Mouse (Mus musculus) midbrain, embryonic 15.5 days (tissue): ENCODE results near the gene Cep57l1. TPM values are rescaled to one million over a fixed set of nuclear protein-coding genes. Genes with fewer than 3 reads are reported as not detected.

Experiments used
- ATAC-seq: fragments of 200-750 bp; cut with Nextera tagmentation; replicated peaks from 2 replicates; pipeline ENCODE4 v1.8.0; 2017; ENCODE audit warnings: moderate TSS enrichment
- H3K27ac ChIP-seq: fragments of 300-500 bp; sonication (generic); 2 replicates; pipeline ENCODE4 v1.5.1; 2015; ENCODE audit warnings: mild to moderate bottlenecking, inconsistent platforms
- H3K27me3 ChIP-seq: fragments of 300-500 bp; sonication (generic); replicated peaks from 2 replicates; pipeline ENCODE4 v1.6.1; 2015; ENCODE audit warnings: inconsistent platforms
- H3K36me3 ChIP-seq: fragments of 300-500 bp; sonication (generic); replicated peaks from 2 replicates; pipeline ENCODE4 v1.6.1; 2015; ENCODE audit warnings: inconsistent platforms
- H3K4me1 ChIP-seq: fragments of 300-500 bp; sonication (generic); 2 replicates; pipeline ENCODE4 v1.6.1; 2015; ENCODE audit warnings: inconsistent platforms
- H3K4me2 ChIP-seq: fragments of 300-500 bp; sonication (generic); 2 replicates; pipeline ENCODE4 v1.6.1; 2015; ENCODE audit warnings: inconsistent platforms, mild to moderate bottlenecking, moderate library complexity
- H3K4me3 ChIP-seq: fragments of 300-500 bp; sonication (generic); 2 replicates; pipeline ENCODE4 v1.5.1; 2015; ENCODE audit warnings: mild to moderate bottlenecking, inconsistent platforms
- H3K9ac ChIP-seq: fragments of 300-500 bp; sonication (generic); 2 replicates; pipeline ENCODE4 v1.6.1; 2015; ENCODE audit warnings: mild to moderate bottlenecking, inconsistent platforms
- H3K9me3 ChIP-seq: fragments of 300-500 bp; sonication (generic); 2 replicates; pipeline ENCODE4 v1.6.1; 2016; ENCODE audit warnings: inconsistent platforms
- WGBS: fragments of 180-500 bp; shearing (Covaris S2); methylation state at CpG from one replicate; pipeline ENCODE4 v1.1.7; 2015; ENCODE audit warnings: mixed read lengths; 5-methylcytosine and 5-hydroxymethylcytosine counted together
- microRNA-seq: library from miRNA; unstranded; fragments of <30 nt; microRNA quantifications from one replicate; pipeline ENCODE4, GENCODE M21; 2016
- polyA plus RNA-seq: library from polyadenylated mRNA; unstranded; fragments of >200 nt; fragmentation: Nextera tagmentation; extraction: Ambion mirVana; gene quantifications from 2 replicates; pipeline ENCODE4 v1.2.1, GENCODE M21; 2015

The Cep57l1 gene
- polyA plus RNA-seq, 1 experiment from 2014 or later, result 15.8 TPM

GRCm38 (mm10) chr10:41682546-41683393, 126.9 kb downstream of the Cep57l1 start:
- no peak overlapping the region for H3K4me3 ChIP-seq
- peaks cover 12% of the 10 kb centered on the region for H3K4me1 ChIP-seq
- H3K4me2 ChIP-seq, result no peak overlapping the region
- peaks cover 9% of the 10 kb centered on the region; the same call in 1 of the 2 replicates for H3K27me3 ChIP-seq
- peak; percentile 48 for ATAC-seq
- no peak overlapping the region for H3K27ac ChIP-seq
- H3K9ac ChIP-seq, result no peak overlapping the region
- H3K36me3 ChIP-seq, result no peaks in the 10 kb centered on the region
- H3K9me3 ChIP-seq, result no peaks in the 10 kb centered on the region
- WGBS, result 37% methylated on average over 16 of the region's 16 CpGs

- no peak overlapping the region for H3K27ac ChIP-seq
Observed at GRCm38 (mm10) chr10:41678746-41679360, 130.8 kb downstream of the Cep57l1 start.

GRCm38 (mm10) chr10:41677396-41677795, 132.3 kb downstream of the Cep57l1 start:
- Histone ChIP-seq H3K9ac (no peak overlapping the region), H3K4me1 (peaks cover 6% of the 10 kb centered on the region), H3K4me2 (no peak overlapping the region), H3K9me3 (no peaks in the 10 kb centered on the region), H3K27me3 (no peaks in the 10 kb centered on the region), H3K36me3 (no peaks in the 10 kb centered on the region), H3K27ac (no peak overlapping the region), H3K4me3 (no peak overlapping the region)
- no peak for ATAC-seq
- WGBS, result 65% methylated on average over 8 of the region's 8 CpGs

More at GRCm38 (mm10) chr10:41678746-41679360, 130.8 kb downstream of the Cep57l1 start:
- peak; percentile 84 for ATAC-seq
- peaks cover 6% of the 10 kb centered on the region for H3K4me1 ChIP-seq
- no peaks in the 10 kb centered on the region for H3K9me3 ChIP-seq
- H3K4me3 ChIP-seq, result peak overlapping the region; percentile 22; the same call in 1 of the 2 replicates
- peak overlapping the region; percentile 23; the same call in 1 of the 2 replicates for H3K9ac ChIP-seq
- H3K27me3 ChIP-seq, result no peaks in the 10 kb centered on the region
- H3K36me3 ChIP-seq, result no peaks in the 10 kb centered on the region
- H3K4me2 ChIP-seq, result peak overlapping the region; percentile 46
- 19% methylated on average over 18 of the region's 18 CpGs for WGBS

- no peak overlapping the region for H3K4me3 ChIP-seq
- no peaks in the 10 kb centered on the region for H3K9me3 ChIP-seq
- no peaks in the 10 kb centered on the region for H3K27me3 ChIP-seq
- H3K27ac ChIP-seq, result no peak overlapping the region
- H3K9ac ChIP-seq, result no peak overlapping the region
- WGBS, result 76% methylated on average over 6 of the region's 6 CpGs
- H3K36me3 ChIP-seq, result no peaks in the 10 kb centered on the region
- H3K4me1 ChIP-seq, result peaks cover 6% of the 10 kb centered on the region
- ATAC-seq, result no peak
- no peak overlapping the region for H3K4me2 ChIP-seq
Observed at GRCm38 (mm10) chr10:41676661-41677061, 133.0 kb downstream of the Cep57l1 start.

- Histone ChIP-seq H3K9ac (no peak overlapping the region), H3K4me3 (no peak overlapping the region), H3K27ac (no peak overlapping the region), H3K27me3 (no peaks in the 10 kb centered on the region), H3K4me1 (peaks cover 6% of the 10 kb centered on the region), H3K4me2 (no peak overlapping the region), H3K9me3 (no peaks in the 10 kb centered on the region), H3K36me3 (no peaks in the 10 kb centered on the region)
- no peak for ATAC-seq
- 85% methylated on average over 6 of the region's 6 CpGs for WGBS
Observed at GRCm38 (mm10) chr10:41675842-41676571, 133.7 kb downstream of the Cep57l1 start.

GRCm38 (mm10) chr10:41675243-41675642, 134.4 kb downstream of the Cep57l1 start:
- H3K4me3 ChIP-seq, result no peak overlapping the region
- no peaks in the 10 kb centered on the region for H3K27me3 ChIP-seq
- H3K9me3 ChIP-seq, result no peaks in the 10 kb centered on the region
- peaks cover 6% of the 10 kb centered on the region for H3K4me1 ChIP-seq
- no peak overlapping the region for H3K27ac ChIP-seq
- H3K36me3 ChIP-seq, result no peaks in the 10 kb centered on the region
- no peak overlapping the region for H3K9ac ChIP-seq
- ATAC-seq, result no peak
- WGBS, result 88% methylated on average over 6 of the region's 6 CpGs
- H3K4me2 ChIP-seq, result no peak overlapping the region

- Histone ChIP-seq H3K4me2 (no peak overlapping the region), H3K27ac (no peak overlapping the region), H3K9ac (no peak overlapping the region), H3K4me3 (no peak overlapping the region), H3K27me3 (no peaks in the 10 kb centered on the region), H3K36me3 (no peaks in the 10 kb centered on the region), H3K4me1 (peaks cover 6% of the 10 kb centered on the region), H3K9me3 (no peaks in the 10 kb centered on the region)
- no peak for ATAC-seq
- WGBS, result 78% methylated on average over 3 of the region's 3 CpGs
Observed at GRCm38 (mm10) chr10:41674362-41674761, 135.3 kb downstream of the Cep57l1 start.

GRCm38 (mm10) chr10:41670196-41670595, 139.5 kb downstream of the Cep57l1 start:
- WGBS, result 84% methylated on average over 5 of the region's 5 CpGs
- Histone ChIP-seq H3K36me3 (no peaks in the 10 kb centered on the region), H3K4me1 (no peaks in the 10 kb centered on the region), H3K27me3 (no peaks in the 10 kb centered on the region), H3K9ac (no peak overlapping the region), H3K4me2 (no peak overlapping the region), H3K9me3 (no peaks in the 10 kb centered on the region; the same call in 1 of the 2 replicates), H3K4me3 (no peak overlapping the region), H3K27ac (no peak overlapping the region)
- no peak for ATAC-seq

Small RNAs within 50 kb of the gene (microRNA-seq; reads per million reads assigned to microRNA genes)
- gene Mir3473b, result not detected

Other genes with a start within 250 kb of the Cep57l1 start
- 0.52 and 0.77 TPM in 2 replicates for gene Ccdc162, start 93.2 kb downstream of the Cep57l1 start, polyA plus RNA-seq
- gene Sesn1, start 64 bp upstream of the Cep57l1 start, polyA plus RNA-seq, result 33.9 and 35.4 TPM in 2 replicates
- gene Armc2, start 208.6 kb upstream of the Cep57l1 start, polyA plus RNA-seq, result 11.3 and 11.9 TPM in 2 replicates